Comparison of ENCODE assay signal across 8 mouse cellular contexts in the genomic region with DNA sequence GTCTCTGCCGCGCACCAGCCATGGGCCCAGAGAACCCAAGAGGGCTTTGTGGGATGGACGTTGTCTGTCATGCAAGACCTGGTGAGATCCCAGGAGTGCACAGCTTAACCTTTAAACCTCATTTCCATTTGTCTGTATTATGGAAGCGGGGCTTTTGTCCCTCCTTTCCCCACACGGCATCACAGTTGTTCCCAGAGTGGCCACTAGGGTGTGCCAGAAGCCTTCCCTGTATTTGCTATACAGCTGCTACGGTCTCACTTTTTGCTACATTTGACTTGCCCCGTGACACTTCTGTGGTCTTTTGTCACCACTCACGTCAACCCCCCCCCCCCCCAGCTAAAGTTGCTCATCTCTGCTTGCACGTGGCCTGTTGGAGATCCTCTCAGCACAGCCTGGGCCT.
DNase-seq lines count a peak whose midpoint lies in the region; ATAC-seq and TF ChIP-seq lines count a peak whose summit lies in the region.

No protein-coding gene starts in this region.

- H3K36me3 ChIP-seq in ES-Bruce4 (ENCODE audit: control insufficient read depth, insufficient read depth, low read length, poor library complexity, severe bottlenecking), result no peaks in the 10 kb centered on the region

- TF ChIP-seq CTCF in ES-Bruce4 (IDR thresholded peaks at IDR 0.05; ENCODE audit: low read depth, low read length), result peak; percentile 78

- H3K9ac ChIP-seq in ES-Bruce4 (ENCODE audit: low read depth, poor library complexity, severe bottlenecking), result no peak overlapping the region

- no peak overlapping the region for H3K4me3 ChIP-seq in ES-Bruce4 (ENCODE audit: low read depth, low read length)

- peak; percentile 87 for ATAC-seq in megakaryocyte progenitor cell, adult 5-6 weeks (replicated peaks; ENCODE audit: poor library complexity)

- no peaks in the 10 kb centered on the region for H3K27me3 ChIP-seq in ES-Bruce4 (ENCODE audit: control insufficient read depth, insufficient read depth, low read length, poor library complexity, severe bottlenecking)

- no peak for TF ChIP-seq POLR2A in ES-Bruce4 (IDR thresholded peaks at IDR 0.05; ENCODE audit: insufficient read depth, low read length)

- intact Hi-C loops in heart, postnatal 36 days (cut with DNase I), result loop anchor here (1.0 to 10.0 kb wide), 2 partner anchors 108 to 209 kb away; no protein-coding TSS in a partner anchor

- no peaks in the 10 kb centered on the region for H3K9me3 ChIP-seq in ES-Bruce4 (replicated peaks; ENCODE audit: control insufficient read depth, insufficient read depth, low read length, poor library complexity, severe bottlenecking)

- H3K4me1 ChIP-seq in ES-Bruce4 (ENCODE audit: control insufficient read depth, insufficient read depth, low read length), result peaks cover 2% of the 10 kb centered on the region

- DNase-seq in adrenal gland, postnatal 14 days, result peak; percentile 85
- DNase-seq in embryo, embryonic 11.5 days (ENCODE audit: low read depth, low spot score), result peak; percentile 71
- DNase-seq in heart, postnatal 36 days, result peak; percentile 62 to 78
- DNase-seq in layer of hippocampus, postnatal 10 days (ENCODE audit: low spot score in 2 of 2), result peak; percentile 88 to 89
- DNase-seq in right cerebral cortex, postnatal 10 days (ENCODE audit: low spot score in 2 of 2), result peak; percentile 69 to 88
- DNase-seq in urinary bladder, postnatal 4 days (ENCODE audit: low spot score in 2 of 2), result peak; percentile 33 to 77

- no peak for TF ChIP-seq EP300 in ES-Bruce4 (IDR thresholded peaks at IDR 0.05; ENCODE audit: insufficient read depth, low read depth, low read length)

- H3K27ac ChIP-seq in ES-Bruce4 (ENCODE audit: insufficient read depth, low read length), result no peak overlapping the region
